Comparison of ENCODE assay signal across 14 mouse cellular contexts in genomic region chr4:137699264-137700211, GRCm38 (mm10). TPM values are rescaled to one million over a fixed set of nuclear protein-coding genes. Genes with fewer than 3 reads are reported as not detected.
DNase-seq lines count a peak whose midpoint lies in the region; ATAC-seq and TF ChIP-seq lines count a peak whose summit lies in the region.
"Had no signal": no experiment of that assay in that cellular context is flagged by ENCODE, and none has a peak within 500 bp of the region (broad histone marks: within the 10 kb centered on the region; RNA-seq: fewer than 3 reads in every experiment).

No protein-coding gene starts in this region.

- DNase-seq in cerebellum, adult 9-10 months: peak; percentile 69
- DNase-seq in cerebellum, postnatal 36 days: no peak
- no peak for DNase-seq in lung, embryonic 14.5 days
- no peak for DNase-seq in lung, postnatal 4 days
- DNase-seq in cerebellum, postnatal 25 days: peak; percentile 57 to 65
- no peak for DNase-seq in ovary, adult 18-20 months (ENCODE audit: low spot score)
- DNase-seq: forebrain, postnatal 0 days; liver, embryonic 13.5 days; right cerebral cortex, postnatal 14 days had no signal

- no peak overlapping the region for H3K4me3 ChIP-seq in lung, embryonic 14.5 days (ENCODE audit: low read depth, low read length)
- H3K4me3 ChIP-seq in stomach, embryonic 14.5 days (ENCODE audit: low read depth, low read length): no peak overlapping the region
- H3K4me3 ChIP-seq in forebrain, embryonic 15.5 days: no peak overlapping the region
- H3K4me3 ChIP-seq: heart, embryonic 15.5 days; liver, embryonic 13.5 days; neural tube, embryonic 13.5 days had no signal

- H3K27ac ChIP-seq in lung, embryonic 14.5 days (ENCODE audit: low read depth): peak overlapping the region; percentile 82
- H3K27ac ChIP-seq in stomach, embryonic 14.5 days (ENCODE audit: low read length): peak overlapping the region; percentile 75; the same call in 1 of the 2 replicates
- H3K27ac ChIP-seq in forebrain, embryonic 15.5 days (replicated peaks): no peak overlapping the region
- H3K27ac ChIP-seq: liver, embryonic 13.5 days; neural tube, embryonic 13.5 days had no signal

- no peak overlapping the region for H3K4me2 ChIP-seq in lung, embryonic 14.5 days
- no peak overlapping the region for H3K4me2 ChIP-seq in stomach, embryonic 14.5 days (replicated peaks; ENCODE audit: low read depth, low read length)
- H3K4me2 ChIP-seq in forebrain, embryonic 15.5 days (replicated peaks): no peak overlapping the region
- H3K4me2 ChIP-seq: heart, embryonic 15.5 days; liver, embryonic 13.5 days; neural tube, embryonic 13.5 days had no signal

- no peaks in the 10 kb centered on the region for H3K9me3 ChIP-seq in lung, embryonic 14.5 days (ENCODE audit: low read depth, low read length)
- H3K9me3 ChIP-seq in stomach, embryonic 14.5 days (ENCODE audit: control insufficient read depth, low read depth, low read length): no peaks in the 10 kb centered on the region
- no peaks in the 10 kb centered on the region for H3K9me3 ChIP-seq in forebrain, embryonic 15.5 days
- H3K9me3 ChIP-seq: heart, embryonic 15.5 days; liver, embryonic 13.5 days; neural tube, embryonic 13.5 days had no signal

- WGBS in lung, embryonic 14.5 days: 30% methylated on average over 21 of the region's 21 CpGs
- WGBS in stomach, embryonic 14.5 days: 50% methylated on average over 21 of the region's 21 CpGs
- 52% methylated on average over 21 of the region's 21 CpGs for WGBS in forebrain, embryonic 15.5 days

- H3K9ac ChIP-seq in lung, embryonic 14.5 days: no peak overlapping the region
- H3K9ac ChIP-seq in stomach, embryonic 14.5 days (replicated peaks; ENCODE audit: low read depth, low read length): no peak overlapping the region
- H3K9ac ChIP-seq in forebrain, embryonic 15.5 days (replicated peaks): no peak overlapping the region
- H3K9ac ChIP-seq: forebrain, postnatal 0 days; heart, embryonic 15.5 days; liver, embryonic 13.5 days; neural tube, embryonic 13.5 days had no signal

- no peak for TF ChIP-seq CTCF in lung, embryonic 14.5 days (IDR thresholded peaks at IDR 0.05; ENCODE audit: low read depth)

- 0 out of 2 replicates have a peak, but pooled peaks cover 7% of the 10 kb centered on the region for H3K4me1 ChIP-seq in lung, embryonic 14.5 days (ENCODE audit: insufficient read depth)
- H3K4me1 ChIP-seq in stomach, embryonic 14.5 days (ENCODE audit: control insufficient read depth, insufficient read depth, low read length): peaks cover 10% of the 10 kb centered on the region
- H3K4me1 ChIP-seq in forebrain, embryonic 15.5 days: peaks cover 29% of the 10 kb centered on the region

- no peaks in the 10 kb centered on the region for H3K36me3 ChIP-seq in lung, embryonic 14.5 days (ENCODE audit: insufficient read depth)
- no peaks in the 10 kb centered on the region for H3K36me3 ChIP-seq in stomach, embryonic 14.5 days (ENCODE audit: control insufficient read depth, insufficient read depth, low read length)
- H3K36me3 ChIP-seq in forebrain, embryonic 15.5 days: no peaks in the 10 kb centered on the region
- H3K36me3 ChIP-seq: heart, embryonic 15.5 days; liver, embryonic 13.5 days; neural tube, embryonic 13.5 days had no signal

- no peak for ATAC-seq in lung, embryonic 14.5 days (ENCODE audit: insufficient read depth)
- no peak for ATAC-seq in stomach, embryonic 14.5 days (ENCODE audit: insufficient number of reproducible peaks, insufficient read depth, low FRiP score, low read depth)
- no peak for ATAC-seq in forebrain, embryonic 15.5 days (replicated peaks)
- ATAC-seq: midbrain, embryonic 16.5 days had no signal

- no peaks in the 10 kb centered on the region for H3K27me3 ChIP-seq in lung, embryonic 14.5 days (ENCODE audit: insufficient read depth, low read length)
- no peaks in the 10 kb centered on the region for H3K27me3 ChIP-seq in stomach, embryonic 14.5 days (ENCODE audit: control insufficient read depth, insufficient read depth, low read length)
- H3K27me3 ChIP-seq in forebrain, embryonic 15.5 days: no peaks in the 10 kb centered on the region
- H3K27me3 ChIP-seq: neural tube, embryonic 13.5 days had no signal

RNA-seq across cellular contexts. Expression of gene Rap1gap, which starts 35.0 kb away (rescaled TPM):
- 7.0 and 8.4 TPM in 2 replicates for polyA plus RNA-seq in lung, embryonic 14.5 days (2014; fragmentation: Nextera tagmentation; extraction: Ambion mirVana)
- 17.5 and 24.6 TPM in 2 replicates for polyA plus RNA-seq in stomach, embryonic 14.5 days (2014; fragmentation: Nextera tagmentation; extraction: Ambion mirVana)
- polyA plus RNA-seq in forebrain, embryonic 15.5 days (2015; fragmentation: Nextera tagmentation; extraction: Ambion mirVana): 31.2 and 40.4 TPM in 2 replicates

Comparison
In these comparisons a context has a peak if more than half of its experiments do, and no peak if none do; other contexts are left out.
1. DNase-seq: peak in cerebellum, adult 9-10 months (single experiment) and cerebellum, postnatal 25 days (2 of 2); none in cerebellum, postnatal 36 days (0 of 2), lung, embryonic 14.5 days (single experiment), lung, postnatal 4 days (0 of 2) and ovary, adult 18-20 months (single experiment).